Mouse (Mus musculus) neural tube, embryonic 15.5 days (tissue): ENCODE measurements around the gene Tex21. TPM values are rescaled to one million over a fixed set of nuclear protein-coding genes. Genes with fewer than 3 reads are reported as not detected.

Experiments used
- ATAC-seq: fragments of 200-750 bp; cut with Nextera tagmentation; 2 replicates; pipeline ENCODE4 v1.8.0; 2017; ENCODE audit warnings: mild to moderate bottlenecking, moderate TSS enrichment, moderate library complexity; ENCODE audit not compliant: low FRiP score
- H3K27ac ChIP-seq: fragments of 300-500 bp; sonication (generic); replicated peaks from 2 replicates; pipeline ENCODE4 v1.5.1; 2015; ENCODE audit warnings: mild to moderate bottlenecking, inconsistent platforms
- H3K27me3 ChIP-seq: fragments of 300-500 bp; sonication (generic); replicated peaks from 2 replicates; pipeline ENCODE4 v1.6.1; 2015; ENCODE audit warnings: inconsistent platforms
- H3K36me3 ChIP-seq: fragments of 300-500 bp; sonication (generic); 2 replicates; pipeline ENCODE4 v1.6.1; 2015; ENCODE audit warnings: inconsistent platforms
- H3K4me1 ChIP-seq: fragments of 300-500 bp; sonication (generic); 2 replicates; pipeline ENCODE4 v1.6.1; 2015; ENCODE audit warnings: inconsistent platforms
- H3K4me2 ChIP-seq: fragments of 300-500 bp; sonication (generic); 2 replicates; pipeline ENCODE4 v1.6.1; 2015; ENCODE audit warnings: inconsistent platforms, mild to moderate bottlenecking, moderate library complexity
- H3K4me3 ChIP-seq: fragments of 300-500 bp; sonication (generic); replicated peaks from 2 replicates; pipeline ENCODE4 v1.5.1; 2015; ENCODE audit warnings: mild to moderate bottlenecking, inconsistent platforms
- H3K9ac ChIP-seq: fragments of 300-500 bp; sonication (generic); replicated peaks from 2 replicates; pipeline ENCODE4 v1.6.1; 2015; ENCODE audit warnings: mild to moderate bottlenecking, inconsistent platforms
- H3K9me3 ChIP-seq: fragments of 300-500 bp; sonication (generic); replicated peaks from 2 replicates; pipeline ENCODE4 v1.6.1; 2016; ENCODE audit warnings: inconsistent platforms
- WGBS: fragments of 180-500 bp; shearing (Covaris S2); methylation state at CpG from one replicate; pipeline ENCODE4 v1.1.7; 2015; ENCODE audit warnings: mixed read lengths; 5-methylcytosine and 5-hydroxymethylcytosine counted together
- polyA plus RNA-seq: library from polyadenylated mRNA; unstranded; fragments of >200 nt; fragmentation: Nextera tagmentation; extraction: Ambion mirVana; gene quantifications from 2 replicates; pipeline ENCODE4 v1.2.1, GENCODE M21; 2015

The Tex21 gene
- polyA plus RNA-seq, 1 experiment from 2014 or later, result not detected

DNA sequence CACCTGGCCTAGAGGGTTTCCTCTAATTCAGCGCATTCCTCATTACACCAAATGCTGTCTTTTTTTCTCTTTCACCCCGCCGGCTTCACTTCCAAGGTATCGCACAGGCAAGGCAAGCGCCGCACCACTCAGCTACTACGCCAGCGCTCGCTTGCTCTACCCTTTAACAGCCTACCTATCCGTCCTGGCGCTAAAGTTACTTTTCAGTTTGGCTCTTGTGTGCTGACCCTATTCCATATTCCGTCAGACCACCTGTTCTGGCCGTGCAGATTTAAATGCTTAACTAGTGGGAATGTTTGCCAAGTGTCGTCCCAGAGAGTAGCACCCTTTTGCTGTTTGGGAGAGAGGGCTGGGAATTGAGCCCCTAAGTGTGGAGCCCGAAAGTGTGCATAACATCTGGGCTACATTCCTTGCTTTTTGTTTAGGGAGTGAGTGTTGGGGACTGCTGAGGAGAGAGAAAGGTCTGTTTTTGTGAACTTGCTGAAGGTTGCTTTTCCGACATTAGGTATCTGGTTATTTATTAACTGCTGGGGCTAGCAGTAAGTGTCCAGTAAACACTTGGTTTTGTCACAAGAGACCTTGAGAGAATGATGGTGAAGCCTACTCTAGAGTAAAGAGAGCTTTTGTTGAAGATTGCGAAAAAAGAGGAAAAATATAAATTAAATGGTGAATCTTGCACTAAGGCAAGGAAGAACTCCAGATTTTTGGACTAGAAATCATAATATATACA, 9.7 kb upstream of the Tex21 start:
- no peaks in the 10 kb centered on the region for H3K9me3 ChIP-seq
- H3K36me3 ChIP-seq, result no peaks in the 10 kb centered on the region
- peaks cover 24% of the 10 kb centered on the region for H3K4me1 ChIP-seq
- H3K4me3 ChIP-seq, result peak overlapping the region; percentile 71
- H3K9ac ChIP-seq, result peak overlapping the region; percentile 75
- no peak for ATAC-seq
- WGBS, result 6% methylated on average over 17 of the region's 17 CpGs
- peak overlapping the region; percentile 94 for H3K4me2 ChIP-seq
- no peak overlapping the region for H3K27ac ChIP-seq
- H3K27me3 ChIP-seq, result no peaks in the 10 kb centered on the region

DNA sequence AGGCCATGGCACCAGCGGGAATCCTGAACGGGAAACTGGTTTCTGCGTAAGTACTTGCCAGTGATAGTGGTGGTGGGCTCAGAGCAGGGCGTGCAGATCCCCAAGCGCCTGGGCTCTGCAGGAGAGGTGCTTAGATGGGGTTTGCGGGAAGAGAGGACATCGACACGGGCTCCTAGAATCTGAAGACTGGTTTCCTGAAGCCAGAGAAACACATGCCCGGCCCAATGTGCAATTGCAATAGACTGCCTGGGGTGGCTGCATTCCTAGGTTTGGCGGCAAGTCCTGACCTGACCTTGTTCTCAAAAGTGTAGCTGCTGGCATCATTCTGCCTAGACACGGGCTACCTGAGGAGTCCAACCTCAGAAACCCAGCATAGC, 8.9 kb upstream of the Tex21 start:
- no peaks in the 10 kb centered on the region for H3K9me3 ChIP-seq
- H3K4me3 ChIP-seq, result peak overlapping the region; percentile 71
- ATAC-seq, result peak; percentile 54
- peak overlapping the region; percentile 87 for H3K27ac ChIP-seq
- no peaks in the 10 kb centered on the region for H3K36me3 ChIP-seq
- H3K4me1 ChIP-seq, result peaks cover 24% of the 10 kb centered on the region
- peak overlapping the region; percentile 94 for H3K4me2 ChIP-seq
- WGBS, result under 1% methylated on average over 11 of the region's 11 CpGs
- H3K27me3 ChIP-seq, result no peaks in the 10 kb centered on the region
- peak overlapping the region; percentile 75 for H3K9ac ChIP-seq

DNA sequence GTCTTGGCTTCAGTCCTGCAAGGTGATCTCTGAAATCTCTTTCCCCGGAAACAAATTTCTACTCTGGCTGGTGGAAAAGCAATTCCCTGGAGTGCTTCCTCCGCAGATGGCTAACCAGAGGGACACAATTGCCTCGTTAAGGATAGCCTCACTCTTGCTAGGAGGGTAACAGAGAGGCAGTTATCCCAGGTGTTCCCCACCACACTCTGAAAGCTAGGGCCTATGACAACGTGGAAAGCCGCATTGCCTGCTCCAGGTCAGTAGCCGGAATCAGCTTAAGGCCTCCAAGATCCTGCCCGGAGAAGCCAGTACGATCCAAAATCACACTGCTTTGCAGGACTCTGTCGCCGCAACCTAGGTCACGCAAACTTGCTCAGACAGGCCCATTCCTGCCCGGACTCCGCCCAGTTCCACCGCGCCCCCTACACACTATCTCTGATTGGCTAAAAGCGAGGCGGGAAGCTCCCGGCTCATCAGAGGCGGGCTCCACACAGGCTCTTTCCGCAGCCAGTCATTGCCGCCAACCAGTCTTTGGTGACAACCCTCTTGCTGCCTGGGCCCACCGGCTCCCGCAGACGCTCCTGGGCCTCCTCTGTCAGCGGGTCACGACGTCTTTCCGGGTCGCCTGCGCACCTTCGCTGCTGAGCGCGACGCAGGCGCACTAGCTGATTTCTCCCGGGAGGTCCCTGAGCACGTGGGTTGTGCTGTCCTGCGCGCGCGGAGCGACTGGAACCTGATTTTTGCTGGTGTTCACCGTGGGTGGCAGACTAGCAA, 8.4 kb upstream of the Tex21 start, which contains the start of gene Mthfd1:
Mthfd1 (plus strand) TSS at position 574 of the 774 bp plus-strand sequence.
- Histone ChIP-seq H3K4me3 (peak within 1 kb of the TSS; percentile 71), H3K4me1 (peaks cover 24% of the 10 kb centered on the region), H3K4me2 (peak within 1 kb of the TSS; percentile 94), H3K27me3 (no peaks in the 10 kb centered on the region), H3K9me3 (no peaks in the 10 kb centered on the region), H3K27ac (peak within 1 kb of the TSS; percentile 87), H3K9ac (peak within 1 kb of the TSS; percentile 75), H3K36me3 (no peaks in the 10 kb centered on the region)
- ATAC-seq, result peak; percentile 100
- WGBS, result under 1% methylated on average over 43 of the region's 43 CpGs

DNA sequence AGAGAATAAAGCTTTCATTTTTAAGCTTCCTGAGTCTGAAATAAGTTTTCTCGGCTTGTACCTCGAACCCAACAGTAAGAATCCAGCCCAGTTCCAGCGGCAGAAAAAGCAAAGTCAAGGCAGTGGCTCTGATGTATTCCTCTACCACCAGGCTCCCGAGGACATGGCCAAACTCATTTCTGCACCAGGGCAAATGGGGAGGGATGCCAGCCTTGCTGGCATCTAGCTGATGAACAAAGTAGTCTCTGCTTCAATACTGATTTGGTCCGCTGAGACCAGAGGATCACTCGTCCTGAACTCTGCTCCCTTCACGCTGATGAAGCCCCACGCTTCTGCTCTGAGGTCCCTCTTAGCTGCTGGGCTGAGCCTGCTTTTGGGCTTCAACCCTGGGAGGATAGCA, 7.4 kb upstream of the Tex21 start:
- no peaks in the 10 kb centered on the region for H3K27me3 ChIP-seq
- no peak overlapping the region for H3K27ac ChIP-seq
- no peaks in the 10 kb centered on the region for H3K9me3 ChIP-seq
- no peak for ATAC-seq
- H3K4me3 ChIP-seq, result no peak overlapping the region
- peaks cover 24% of the 10 kb centered on the region for H3K4me1 ChIP-seq
- H3K9ac ChIP-seq, result no peak overlapping the region; the same call in 1 of the 2 replicates
- H3K36me3 ChIP-seq, result no peaks in the 10 kb centered on the region
- peak overlapping the region; percentile 94; the same call in 1 of the 2 replicates for H3K4me2 ChIP-seq
- WGBS, result 88% methylated on average over 8 of the region's 8 CpGs

DNA sequence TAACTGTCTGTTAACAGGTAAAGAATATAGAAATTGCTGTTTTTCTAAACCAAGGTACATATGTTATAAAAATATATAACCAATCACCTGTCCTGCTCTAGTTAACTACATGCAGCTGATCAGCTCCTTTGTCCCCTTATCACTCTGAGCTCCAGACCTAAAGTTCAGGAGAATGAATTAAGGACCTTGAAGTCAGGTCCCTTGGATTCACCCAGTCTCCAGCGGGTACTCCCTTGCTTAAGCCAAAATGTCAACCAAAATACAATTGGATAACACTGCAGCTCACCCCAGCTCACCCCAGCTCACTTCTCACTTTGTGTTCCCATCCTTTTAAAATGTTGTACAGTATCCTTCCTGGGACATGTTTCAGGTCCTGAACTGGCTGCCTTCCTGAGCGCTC, 7.0 kb upstream of the Tex21 start:
- no peak for ATAC-seq
- H3K27me3 ChIP-seq, result no peaks in the 10 kb centered on the region
- no peak overlapping the region for H3K4me2 ChIP-seq
- peaks cover 24% of the 10 kb centered on the region for H3K4me1 ChIP-seq
- H3K9me3 ChIP-seq, result no peaks in the 10 kb centered on the region
- no peak overlapping the region for H3K9ac ChIP-seq
- H3K27ac ChIP-seq, result no peak overlapping the region
- H3K4me3 ChIP-seq, result no peak overlapping the region
- H3K36me3 ChIP-seq, result no peaks in the 10 kb centered on the region
- 96% methylated on average over 2 of the region's 2 CpGs for WGBS

DNA sequence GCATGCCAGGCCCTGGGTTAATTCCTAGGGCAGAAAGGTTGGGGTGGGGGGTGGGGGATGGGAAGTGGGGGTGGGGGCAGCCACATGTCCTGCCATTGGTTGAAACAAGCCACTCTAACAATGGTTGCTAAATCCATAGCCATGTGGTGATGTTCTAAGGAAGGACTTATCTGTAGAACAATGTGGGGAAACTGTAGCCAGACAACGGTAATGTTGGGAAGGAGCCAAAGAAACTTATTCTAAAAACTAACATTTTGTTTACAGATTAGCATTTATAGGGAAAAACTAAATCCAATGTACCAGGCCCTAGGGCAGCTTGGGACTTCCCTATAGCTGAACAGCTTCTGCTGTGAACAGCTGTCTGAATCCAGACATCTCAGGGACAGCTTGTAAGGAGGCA, 6.5 kb upstream of the Tex21 start:
- no peaks in the 10 kb centered on the region for H3K9me3 ChIP-seq
- no peaks in the 10 kb centered on the region for H3K36me3 ChIP-seq
- H3K27me3 ChIP-seq, result no peaks in the 10 kb centered on the region
- no peak for ATAC-seq
- peaks cover 24% of the 10 kb centered on the region for H3K4me1 ChIP-seq
- no peak overlapping the region for H3K9ac ChIP-seq
- H3K4me3 ChIP-seq, result no peak overlapping the region
- H3K27ac ChIP-seq, result no peak overlapping the region
- no peak overlapping the region for H3K4me2 ChIP-seq
- 95% methylated on average over 1 of the region's 1 CpGs for WGBS

DNA sequence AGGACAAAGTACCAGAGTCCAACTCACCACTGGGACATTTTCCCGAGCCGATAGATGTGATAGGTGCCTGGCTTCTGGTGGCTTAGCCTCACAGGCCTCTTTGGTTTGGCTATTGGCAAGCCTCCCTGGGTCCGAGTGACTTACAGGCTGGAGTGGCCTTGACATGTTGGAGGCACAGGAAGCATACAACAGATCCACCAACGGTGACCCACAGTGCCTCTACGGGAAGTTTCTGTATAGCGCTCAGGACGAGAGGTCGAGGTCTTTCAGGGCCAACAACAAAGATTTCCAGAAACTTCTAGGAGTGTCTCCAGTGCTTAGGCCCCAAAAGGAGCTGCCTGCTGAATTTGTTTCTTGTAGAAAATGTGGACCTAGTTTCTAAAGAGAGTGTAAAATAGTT, 1.6 kb downstream of the Tex21 start:
- Histone ChIP-seq H3K4me1 (no peaks in the 10 kb centered on the region), H3K9me3 (no peaks in the 10 kb centered on the region), H3K9ac (no peak overlapping the region), H3K4me3 (no peak overlapping the region), H3K27me3 (no peaks in the 10 kb centered on the region), H3K36me3 (no peaks in the 10 kb centered on the region), H3K4me2 (no peak overlapping the region), H3K27ac (no peak overlapping the region)
- no peak for ATAC-seq
- WGBS, result 90% methylated on average over 8 of the region's 8 CpGs

DNA sequence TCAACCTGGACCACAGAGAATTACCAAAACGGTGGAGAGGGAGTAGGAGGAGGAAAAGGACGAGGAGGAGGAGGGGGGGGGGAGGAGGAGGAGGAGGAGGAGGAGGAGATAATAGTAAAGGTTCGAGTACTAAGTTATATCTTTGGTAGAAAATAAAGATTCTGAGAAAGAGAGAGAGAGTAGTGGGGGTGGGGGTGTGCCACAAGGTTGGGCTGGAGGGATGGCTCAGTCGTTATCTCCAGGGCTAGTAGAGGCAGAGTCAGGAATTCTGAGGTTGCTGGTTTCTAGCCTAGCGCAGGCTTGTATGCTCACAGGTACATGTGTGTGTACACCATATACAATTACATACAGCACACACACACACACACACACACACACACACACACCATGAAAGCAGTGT, 4.7 kb downstream of the Tex21 start:
- Histone ChIP-seq H3K27me3 (no peaks in the 10 kb centered on the region), H3K9me3 (no peaks in the 10 kb centered on the region), H3K9ac (no peak overlapping the region), H3K4me3 (no peak overlapping the region), H3K36me3 (no peaks in the 10 kb centered on the region), H3K4me2 (no peak overlapping the region), H3K27ac (no peak overlapping the region), H3K4me1 (no peaks in the 10 kb centered on the region)
- ATAC-seq, result no peak
- WGBS, result 67% methylated on average over 5 of the region's 5 CpGs

DNA sequence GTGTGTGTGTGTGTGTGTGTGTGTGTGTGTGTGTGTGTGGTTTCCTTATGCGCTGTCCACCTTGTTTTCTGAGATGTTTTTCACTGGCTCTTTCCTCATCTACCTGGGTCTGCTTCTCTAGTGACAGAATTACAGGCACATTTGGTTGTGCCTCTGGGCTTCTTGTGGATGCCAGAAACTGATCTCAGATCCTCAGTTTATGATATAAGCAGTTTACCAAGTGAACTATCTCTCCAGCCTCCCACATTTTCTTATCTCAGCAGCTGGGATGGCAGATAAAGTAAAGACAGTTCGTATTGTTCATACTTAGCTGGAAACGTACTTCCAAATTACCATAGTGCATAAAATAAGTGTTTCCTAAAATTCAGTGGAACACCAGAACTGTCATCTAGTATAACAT, 5.5 kb downstream of the Tex21 start:
- no peak for ATAC-seq
- no peak overlapping the region for H3K4me2 ChIP-seq
- no peak overlapping the region for H3K4me3 ChIP-seq
- H3K9me3 ChIP-seq, result no peaks in the 10 kb centered on the region
- no peaks in the 10 kb centered on the region for H3K27me3 ChIP-seq
- no peaks in the 10 kb centered on the region for H3K4me1 ChIP-seq
- no peak overlapping the region for H3K9ac ChIP-seq
- no peaks in the 10 kb centered on the region for H3K36me3 ChIP-seq
- WGBS, result 87% methylated on average over 3 of the region's 3 CpGs
- H3K27ac ChIP-seq, result no peak overlapping the region

DNA sequence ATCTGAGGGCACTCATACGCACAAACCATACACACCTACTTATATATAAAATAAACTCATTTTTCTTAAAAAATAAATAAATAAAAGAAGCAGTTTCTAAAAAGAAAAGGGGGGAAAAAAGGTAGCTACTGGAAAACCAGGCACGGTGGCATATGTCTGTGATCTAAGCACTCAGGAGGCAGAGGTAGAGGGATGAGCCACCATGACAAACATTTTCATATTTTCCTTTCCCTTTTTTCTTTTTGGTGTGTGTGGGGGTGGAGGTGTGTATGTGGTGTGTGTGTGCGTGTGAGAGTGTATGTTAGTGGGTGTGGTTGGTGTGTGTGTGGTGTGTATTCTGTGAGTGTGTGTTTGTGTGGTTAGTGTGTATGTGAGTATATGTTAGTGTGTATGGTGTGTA, 5.9 kb downstream of the Tex21 start:
- WGBS, result 98% methylated on average over 3 of the region's 3 CpGs
- Histone ChIP-seq H3K36me3 (no peaks in the 10 kb centered on the region), H3K4me3 (no peak overlapping the region), H3K9ac (no peak overlapping the region), H3K27me3 (no peaks in the 10 kb centered on the region), H3K4me2 (no peak overlapping the region), H3K9me3 (no peaks in the 10 kb centered on the region), H3K4me1 (no peaks in the 10 kb centered on the region), H3K27ac (no peak overlapping the region)
- no peak for ATAC-seq

DNA sequence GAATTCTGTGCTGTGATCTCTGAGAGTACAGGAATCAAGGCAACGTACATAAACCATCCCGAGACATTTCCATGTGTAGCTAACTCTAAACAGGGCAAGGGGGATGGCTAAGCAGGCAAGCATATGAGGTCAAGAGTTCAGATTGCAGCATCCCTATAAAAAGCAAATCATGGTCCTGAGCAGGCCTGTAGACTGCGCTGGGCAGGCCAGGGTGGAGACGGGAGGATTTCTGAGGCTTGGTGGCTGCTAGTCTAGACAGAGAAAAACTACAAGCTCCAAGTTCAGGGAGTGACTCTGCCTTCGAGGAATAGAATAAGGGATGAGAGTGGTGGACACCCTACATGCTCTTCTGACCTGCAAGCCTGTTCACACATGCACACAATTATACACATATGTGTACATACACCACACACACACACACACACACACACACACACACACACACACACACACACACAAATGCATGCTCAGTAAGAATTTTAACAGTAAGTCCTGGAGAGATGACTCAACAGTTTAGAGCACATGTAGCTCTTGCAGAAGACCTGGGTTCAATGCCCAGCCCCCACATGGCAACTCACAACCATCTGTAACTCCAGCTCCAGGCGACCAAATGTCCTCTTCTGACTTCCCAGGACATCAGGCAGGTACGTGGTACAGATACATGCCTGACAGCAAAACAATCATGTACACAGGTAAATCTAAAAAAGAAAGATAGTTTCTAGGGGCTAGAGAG, 6.5 kb downstream of the Tex21 start:
- whole genome bisulfite sequencing, result 81% methylated on average over 7 of the region's 7 CpGs
- H3K9ac ChIP-seq, result no peak overlapping the region
- H3K9me3 ChIP-seq, result no peaks in the 10 kb centered on the region
- no peak overlapping the region for H3K27ac ChIP-seq
- no peaks in the 10 kb centered on the region for H3K36me3 ChIP-seq
- H3K27me3 ChIP-seq, result no peaks in the 10 kb centered on the region
- ATAC-seq, result no peak
- H3K4me1 ChIP-seq, result no peaks in the 10 kb centered on the region
- no peak overlapping the region for H3K4me2 ChIP-seq
- no peak overlapping the region for H3K4me3 ChIP-seq
